Mouse (Mus musculus): Measurements from ENCODE around the gene Bpifb1. TPM values are rescaled to one million over a fixed set of nuclear protein-coding genes. Genes with fewer than 3 reads are reported as not detected.
"Not testable (repeated sequence)": the region's sequence is repeated elsewhere in the genome, so short reads cannot be mapped to it uniquely, and the experiment has no call there.

Bpifb1 gene
- polyA plus RNA-seq, 1 experiment from 2014 or later, result 711 TPM

GRCm38 (mm10) chr2:154255254-154255653 lies 64.6 kb downstream of the Bpifb1 start:
- ATAC-seq (ENCODE audit: insufficient read depth, low FRiP score); H3K4me3 ChIP-seq (replicated peaks; ENCODE audit: low read length); H3K9me3 ChIP-seq (replicated peaks; ENCODE audit: control insufficient read depth, low read length); H3K4me2 ChIP-seq (ENCODE audit: low read depth, low read length); H3K27ac ChIP-seq (ENCODE audit: low read length); H3K4me1 ChIP-seq (ENCODE audit: control insufficient read depth, insufficient read depth, low read length); H3K27me3 ChIP-seq (ENCODE audit: control insufficient read depth, insufficient read depth, low read length); H3K36me3 ChIP-seq (ENCODE audit: control insufficient read depth, insufficient read depth, low read length); H3K9ac ChIP-seq (ENCODE audit: low read length): not testable (repeated sequence)
- 80% methylated on average over 2 of the region's 4 CpGs for WGBS

DNA sequence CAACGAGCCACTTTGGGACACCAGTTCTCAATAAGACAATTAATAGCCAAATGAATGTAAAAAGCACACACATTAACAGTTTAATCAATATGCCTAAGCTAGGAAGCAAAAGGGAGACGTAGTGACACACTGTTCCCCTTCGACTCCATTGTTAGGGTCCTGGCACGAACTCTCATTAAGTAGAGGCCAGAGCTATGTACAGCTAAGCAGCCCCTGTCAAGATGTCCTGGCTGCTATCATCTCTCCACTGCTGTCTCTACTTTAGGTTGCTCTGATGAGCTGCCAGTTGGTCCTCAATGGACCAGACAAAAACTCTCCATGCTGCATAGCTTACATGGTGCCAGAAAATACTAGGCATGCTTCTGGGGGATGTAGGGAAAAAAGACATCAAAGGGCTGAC lies 65.2 kb downstream of the Bpifb1 start:
- H3K9me3 ChIP-seq (replicated peaks; ENCODE audit: control insufficient read depth, low read length), result no peaks in the 10 kb centered on the region
- WGBS, result 70% methylated on average over 4 of the region's 4 CpGs
- H3K4me1 ChIP-seq (ENCODE audit: control insufficient read depth, insufficient read depth, low read length), result no peaks in the 10 kb centered on the region
- no peak overlapping the region for H3K4me3 ChIP-seq (replicated peaks; ENCODE audit: low read length)
- H3K4me2 ChIP-seq (ENCODE audit: low read depth, low read length), result no peak overlapping the region
- no peak overlapping the region for H3K27ac ChIP-seq (ENCODE audit: low read length)
- no peak for ATAC-seq (ENCODE audit: insufficient read depth, low FRiP score)
- H3K9ac ChIP-seq (ENCODE audit: low read length), result no peak overlapping the region
- H3K27me3 ChIP-seq (ENCODE audit: control insufficient read depth, insufficient read depth, low read length), result no peaks in the 10 kb centered on the region
- no peaks in the 10 kb centered on the region for H3K36me3 ChIP-seq (ENCODE audit: control insufficient read depth, insufficient read depth, low read length)

DNA sequence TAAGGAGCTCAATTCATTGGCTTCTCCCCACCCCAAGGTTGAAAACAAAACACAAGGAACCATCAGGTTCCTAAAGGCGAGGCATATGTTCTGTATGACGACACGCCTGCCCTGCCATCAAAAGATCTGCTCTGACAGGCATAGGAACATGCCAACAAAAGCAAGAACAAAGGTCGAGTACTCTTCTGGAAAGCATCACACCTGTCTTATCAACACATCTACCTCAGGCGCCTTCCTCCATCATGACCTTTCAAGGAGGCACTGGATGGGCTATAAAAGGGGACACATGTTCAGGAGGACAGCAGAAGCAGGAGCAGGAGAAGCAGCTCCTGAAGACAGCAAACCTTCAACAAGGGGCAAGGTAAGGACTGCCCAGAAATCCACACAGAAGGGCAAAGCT lies 66.9 kb downstream of the Bpifb1 start, which contains the start of gene Bpifb9a:
Gene Bpifb9a (plus strand): TSS at position 301 of the 400 bp plus-strand sequence.
- H3K4me1 ChIP-seq (ENCODE audit: control insufficient read depth, insufficient read depth, low read length); H3K27ac ChIP-seq (ENCODE audit: low read length); H3K4me2 ChIP-seq (ENCODE audit: low read depth, low read length); H3K4me3 ChIP-seq (replicated peaks; ENCODE audit: low read length); H3K27me3 ChIP-seq (ENCODE audit: control insufficient read depth, insufficient read depth, low read length); H3K36me3 ChIP-seq (ENCODE audit: control insufficient read depth, insufficient read depth, low read length); ATAC-seq (ENCODE audit: insufficient read depth, low FRiP score); H3K9ac ChIP-seq (ENCODE audit: low read length); H3K9me3 ChIP-seq (replicated peaks; ENCODE audit: control insufficient read depth, low read length): not testable (repeated sequence)
- WGBS, result 72% methylated on average over 5 of the region's 5 CpGs

GRCm38 (mm10) chr2:154264397-154264796 lies 73.8 kb downstream of the Bpifb1 start:
- H3K27me3 ChIP-seq (ENCODE audit: control insufficient read depth, insufficient read depth, low read length); H3K36me3 ChIP-seq (ENCODE audit: control insufficient read depth, insufficient read depth, low read length); H3K4me1 ChIP-seq (ENCODE audit: control insufficient read depth, insufficient read depth, low read length); H3K9ac ChIP-seq (ENCODE audit: low read length); H3K4me2 ChIP-seq (ENCODE audit: low read depth, low read length); ATAC-seq (ENCODE audit: insufficient read depth, low FRiP score); H3K27ac ChIP-seq (ENCODE audit: low read length); H3K9me3 ChIP-seq (replicated peaks; ENCODE audit: control insufficient read depth, low read length); H3K4me3 ChIP-seq (replicated peaks; ENCODE audit: low read length): not testable (repeated sequence)
- 73% methylated on average over 3 of the region's 3 CpGs for WGBS

Other genes starting within 250 kb of the Bpifb1 start
- not detected in 2 replicates for gene Bpifa6, start 215.9 kb upstream of the Bpifb1 start, polyA plus RNA-seq (2015; fragmentation: Nextera tagmentation; extraction: Ambion mirVana)
- gene Bpifa2, start 182.6 kb upstream of the Bpifb1 start, polyA plus RNA-seq (2015; fragmentation: Nextera tagmentation; extraction: Ambion mirVana), result not detected in 2 replicates
- gene Bpifa3, start 60.5 kb upstream of the Bpifb1 start, polyA plus RNA-seq (2015; fragmentation: Nextera tagmentation; extraction: Ambion mirVana), result not detected in 2 replicates
- gene Bpifa1, start 47.9 kb upstream of the Bpifb1 start, polyA plus RNA-seq (2015; fragmentation: Nextera tagmentation; extraction: Ambion mirVana), result 0.27 TPM in 1 of 2 replicates, not detected in the other
- gene Bpifa5, start 28.2 kb upstream of the Bpifb1 start, polyA plus RNA-seq (2015; fragmentation: Nextera tagmentation; extraction: Ambion mirVana), result not detected in 2 replicates
- gene Bpifb5, start 32.9 kb downstream of the Bpifb1 start, polyA plus RNA-seq (2015; fragmentation: Nextera tagmentation; extraction: Ambion mirVana), result 1.7 and 3.7 TPM in 2 replicates
- gene Bpifb9a, start 67.0 kb downstream of the Bpifb1 start, polyA plus RNA-seq (2015; fragmentation: Nextera tagmentation; extraction: Ambion mirVana), result not detected in 2 replicates
- gene Bpifb9b, start 116.4 kb downstream of the Bpifb1 start, polyA plus RNA-seq (2015; fragmentation: Nextera tagmentation; extraction: Ambion mirVana), result not detected in 2 replicates
- gene Cdk5rap1, start 182.2 kb downstream of the Bpifb1 start, polyA plus RNA-seq (2015; fragmentation: Nextera tagmentation; extraction: Ambion mirVana), result 14.9 and 18.5 TPM in 2 replicates
- 4.2 and 7.9 TPM in 2 replicates for gene Snta1, start 217.3 kb downstream of the Bpifb1 start, polyA plus RNA-seq (2015; fragmentation: Nextera tagmentation; extraction: Ambion mirVana)
- gene Cbfa2t2, start 245.7 kb downstream of the Bpifb1 start, polyA plus RNA-seq (2015; fragmentation: Nextera tagmentation; extraction: Ambion mirVana), result 31.8 and 32.8 TPM in 2 replicates